Mouse (Mus musculus) C2C12 (cell line): ENCODE measurements around the gene Agap1.

Experiments used
- CEBPB ChIP-seq: IDR thresholded peaks from one replicate; pipeline ENCODE4 v1.6.1; 2011; ENCODE audit warnings: low read depth, mild to moderate bottlenecking, control low read depth, moderate library complexity
- CTCF ChIP-seq: IDR thresholded peaks from one replicate; pipeline ENCODE4 v1.5.1; 2011; ENCODE audit not compliant: control insufficient read depth, insufficient read depth, insufficient read length
- MAX ChIP-seq: IDR thresholded peaks from one replicate; pipeline ENCODE4 v1.6.1; 2011; ENCODE audit warnings: mild to moderate bottlenecking, control low read depth
- MYOD1 ChIP-seq: IDR thresholded peaks from one replicate; pipeline ENCODE4 v1.6.1; 2011; ENCODE audit warnings: low read depth; ENCODE audit not compliant: control insufficient read depth, insufficient read length
- MYOG ChIP-seq: IDR thresholded peaks from one replicate; pipeline ENCODE4 v1.6.1; 2011; ENCODE audit not compliant: control insufficient read depth, insufficient read length; ENCODE audit errors: extremely low read depth
- USF1 ChIP-seq: IDR thresholded peaks from one replicate; pipeline ENCODE4 v1.6.1; 2011; ENCODE audit warnings: low read depth, mild to moderate bottlenecking, control low read depth, moderate library complexity

DNA sequence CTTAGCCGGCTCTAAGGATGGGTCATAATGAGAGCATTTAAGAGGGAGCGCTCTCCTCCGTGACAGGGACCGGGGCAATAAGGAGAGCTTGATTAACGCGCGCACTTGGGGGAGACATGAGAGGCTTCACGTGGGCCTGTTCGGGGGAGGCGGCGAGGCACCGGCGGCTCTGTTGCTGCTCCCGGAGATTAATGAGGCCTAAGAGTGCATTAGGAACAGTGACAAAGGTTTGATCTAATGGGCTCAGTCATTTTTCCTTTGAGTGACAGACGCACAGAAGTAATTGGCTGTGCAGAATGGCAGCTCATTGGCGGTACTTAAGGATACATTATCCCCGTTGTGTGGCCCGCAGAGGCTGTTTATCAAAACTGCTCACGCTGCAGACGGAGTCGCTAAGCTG is 296.3 kb downstream of the Agap1 start:
- TF ChIP-seq CTCF (no peak), MAX (no peak), CEBPB (no peak), USF1 (no peak), MYOD1 (no peak), MYOG (no peak)
